In genomic region chr9:78190651-78191634, GRCm38 (mm10) we compare ENCODE assay signal across 9 mouse cellular contexts. TPM values are rescaled to one million over a fixed set of nuclear protein-coding genes. Genes with fewer than 3 reads are reported as not detected.
DNase-seq lines count a peak whose midpoint lies in the region; ATAC-seq lines count a peak whose summit lies in the region.
"Had no signal": no experiment of that assay in that cellular context is flagged by ENCODE, and none has a peak within 500 bp of the region (broad histone marks: within the 10 kb centered on the region; RNA-seq: fewer than 3 reads in every experiment).

No protein-coding gene starts in this region.

- WGBS in lung, embryonic 15.5 days = 3% methylated on average over 19 of the region's 19 CpGs
- 2% methylated on average over 19 of the region's 19 CpGs for WGBS in embryonic facial prominence, embryonic 13.5 days
- WGBS in limb, embryonic 10.5 days = 3% methylated on average over 19 of the region's 19 CpGs
- WGBS in stomach, embryonic 15.5 days = 5% methylated on average over 19 of the region's 19 CpGs

- intact Hi-C loops in gastrocnemius, postnatal 14 days (cut with DNase I; ENCODE audit: low total_unique reads) = no loop called here

- no peak for DNase-seq in lung, postnatal 14 days
- no peak for DNase-seq in limb, embryonic 10.5 days (ENCODE audit: low spot score)
- DNase-seq in ovary, postnatal 14 days (ENCODE audit: low spot score) = no peak
- DNase-seq in left cerebral cortex, adult 9 months (ENCODE audit: low spot score in 2 of 2) = no peak
- no peak for DNase-seq in gastrocnemius, postnatal 14 days

- H3K4me1 ChIP-seq in lung, embryonic 15.5 days = peaks cover 12% of the 10 kb centered on the region
- H3K4me1 ChIP-seq in embryonic facial prominence, embryonic 13.5 days = peaks cover 27% of the 10 kb centered on the region
- H3K4me1 ChIP-seq in limb, embryonic 10.5 days = peaks cover 36% of the 10 kb centered on the region
- peaks cover 15% of the 10 kb centered on the region for H3K4me1 ChIP-seq in stomach, embryonic 15.5 days

- no peak overlapping the region for H3K27ac ChIP-seq in lung, embryonic 15.5 days
- H3K27ac ChIP-seq in embryonic facial prominence, embryonic 13.5 days = no peak overlapping the region
- H3K27ac ChIP-seq in limb, embryonic 10.5 days = no peak overlapping the region
- peak overlapping the region; percentile 45; the same call in 1 of the 2 replicates for H3K27ac ChIP-seq in stomach, embryonic 15.5 days

- H3K27me3 ChIP-seq in lung, embryonic 15.5 days = no peaks in the 10 kb centered on the region
- no peaks in the 10 kb centered on the region; the same call in 1 of the 2 replicates for H3K27me3 ChIP-seq in embryonic facial prominence, embryonic 13.5 days
- H3K27me3 ChIP-seq in limb, embryonic 10.5 days (ENCODE audit: low read depth, poor library complexity, severe bottlenecking) = peaks cover 18% of the 10 kb centered on the region; the same call in 1 of the 2 replicates
- no peaks in the 10 kb centered on the region for H3K27me3 ChIP-seq in stomach, embryonic 15.5 days (replicated peaks)

- no peaks in the 10 kb centered on the region for H3K9me3 ChIP-seq in lung, embryonic 15.5 days
- H3K9me3 ChIP-seq in embryonic facial prominence, embryonic 13.5 days = no peaks in the 10 kb centered on the region
- H3K9me3 ChIP-seq in limb, embryonic 10.5 days (replicated peaks) = no peaks in the 10 kb centered on the region
- no peaks in the 10 kb centered on the region for H3K9me3 ChIP-seq in stomach, embryonic 15.5 days

- H3K9ac ChIP-seq in lung, embryonic 15.5 days = 0 out of 2 replicates have a peak overlapping the region, but pooled peaks have one; percentile 20
- peak overlapping the region; percentile 67 for H3K9ac ChIP-seq in embryonic facial prominence, embryonic 13.5 days
- H3K9ac ChIP-seq in stomach, embryonic 15.5 days = no peak overlapping the region

- no peak for ATAC-seq in lung, embryonic 15.5 days (ENCODE audit: borderline replicate concordance, extremely low read depth, low FRiP score, low TSS enrichment)
- ATAC-seq in embryonic facial prominence, embryonic 13.5 days (ENCODE audit: insufficient number of reproducible peaks, insufficient read depth, low FRiP score, low TSS enrichment, low read depth) = no peak
- no peak for ATAC-seq in stomach, embryonic 15.5 days (ENCODE audit: insufficient read depth, low FRiP score, low read depth)

- H3K36me3 ChIP-seq in lung, embryonic 15.5 days = no peaks in the 10 kb centered on the region
- no peaks in the 10 kb centered on the region for H3K36me3 ChIP-seq in embryonic facial prominence, embryonic 13.5 days
- H3K36me3 ChIP-seq in limb, embryonic 10.5 days = no peaks in the 10 kb centered on the region
- H3K36me3 ChIP-seq in stomach, embryonic 15.5 days = no peaks in the 10 kb centered on the region

- H3K4me3 ChIP-seq in lung, embryonic 15.5 days = peak overlapping the region; percentile 46
- peak overlapping the region; percentile 50 for H3K4me3 ChIP-seq in embryonic facial prominence, embryonic 13.5 days
- peak overlapping the region; percentile 57 for H3K4me3 ChIP-seq in limb, embryonic 10.5 days
- peak overlapping the region; percentile 50 for H3K4me3 ChIP-seq in stomach, embryonic 15.5 days (replicated peaks)

- peak overlapping the region; percentile 57 for H3K4me2 ChIP-seq in lung, embryonic 15.5 days
- H3K4me2 ChIP-seq in embryonic facial prominence, embryonic 13.5 days = peak overlapping the region; percentile 68
- H3K4me2 ChIP-seq in stomach, embryonic 15.5 days = peak overlapping the region; percentile 67

RNA-seq across cellular contexts. Expression of gene Gsta4, which starts 8.4 kb away (rescaled TPM):
- 71.6 and 77.3 TPM in 2 replicates for polyA plus RNA-seq in lung, embryonic 15.5 days (2015; fragmentation: Nextera tagmentation; extraction: Ambion mirVana)
- 65.3 and 70.1 TPM in 2 replicates for polyA plus RNA-seq in embryonic facial prominence, embryonic 13.5 days (2015; fragmentation: Nextera tagmentation; extraction: Ambion mirVana)
- 89.0 and 114 TPM in 2 replicates for polyA plus RNA-seq in limb, embryonic 10.5 days (2016; fragmentation: Nextera tagmentation; extraction: Ambion mirVana)
- polyA plus RNA-seq in stomach, embryonic 15.5 days (2015; fragmentation: Nextera tagmentation; extraction: Ambion mirVana) = 433 and 454 TPM in 2 replicates
- total RNA-seq in gastrocnemius, postnatal 14 days (2021) = 10 to 100 TPM; 10.9 to 12.1 TPM

RNA-seq across cellular contexts. Expression of gene Gsta1, which starts 39.5 kb away (rescaled TPM):
- polyA plus RNA-seq in lung, embryonic 15.5 days (2015; fragmentation: Nextera tagmentation; extraction: Ambion mirVana) = 0.30 TPM in 1 of 2 replicates, not detected in the other
- polyA plus RNA-seq in embryonic facial prominence, embryonic 13.5 days (2015; fragmentation: Nextera tagmentation; extraction: Ambion mirVana) = 0.38 TPM in 1 of 2 replicates, not detected in the other
- not detected in 2 replicates for polyA plus RNA-seq in limb, embryonic 10.5 days (2016; fragmentation: Nextera tagmentation; extraction: Ambion mirVana)
- 36.1 and 42.7 TPM in 2 replicates for polyA plus RNA-seq in stomach, embryonic 15.5 days (2015; fragmentation: Nextera tagmentation; extraction: Ambion mirVana)
- total RNA-seq in gastrocnemius, postnatal 14 days (2021) = not detected
- total RNA-seq: common myeloid progenitor, adult 5-6 weeks had no signal

Comparison
In these comparisons a context has a peak if more than half of its experiments do, and no peak if none do; other contexts are left out.
1. RNA of gene Gsta1, which starts 39.5 kb away (polyA plus RNA-seq): 36.1 to 42.7 TPM in stomach, embryonic 15.5 days; 0.38 TPM in embryonic facial prominence, embryonic 13.5 days, 0.30 TPM in lung, embryonic 15.5 days and not detected in limb, embryonic 10.5 days; every median in the first group is over 10 times any median in the second.
2. Peak in every context shown above with its lines, with median percentiles within 50 percentile points of each other: H3K4me2 ChIP-seq and H3K4me3 ChIP-seq.